Mouse (Mus musculus) small intestine, adult 2 months (tissue): ENCODE data around the gene Qtrt1. TPM values are rescaled to one million over a fixed set of nuclear protein-coding genes. Genes with fewer than 3 reads are reported as not detected.

ENCODE experiments used
- H3K27ac ChIP-seq: fragments of 200-500 bp; 2 replicates; pipeline ENCODE4 v1.5.1; 2012; ENCODE audit warnings: low read depth, low read length, control low read depth, inconsistent platforms; ENCODE audit not compliant: insufficient read depth
- H3K27me3 ChIP-seq: fragments of 200-500 bp; 2 replicates; pipeline ENCODE4 v1.6.1; 2012; ENCODE audit warnings: mild to moderate bottlenecking, moderate library complexity, low read length, inconsistent platforms; ENCODE audit not compliant: control insufficient read depth, insufficient read depth
- H3K36me3 ChIP-seq: fragments of 200-500 bp; 2 replicates; pipeline ENCODE4 v1.6.1; 2012; ENCODE audit warnings: mild to moderate bottlenecking, low read length, control low read depth, inconsistent platforms; ENCODE audit not compliant: control insufficient read depth, insufficient read depth
- H3K4me1 ChIP-seq: fragments of 200-500 bp; 2 replicates; pipeline ENCODE4 v1.6.1; 2012; ENCODE audit warnings: low read length, inconsistent platforms, mixed read lengths; ENCODE audit not compliant: control insufficient read depth, insufficient read depth, insufficient read length
- H3K4me3 ChIP-seq: fragments of 200-500 bp; 2 replicates; pipeline ENCODE4 v1.5.1; 2012; ENCODE audit warnings: low read depth, mild to moderate bottlenecking, control low read depth, inconsistent platforms, low read length, moderate library complexity
- CTCF ChIP-seq: fragments of 200-500 bp; IDR thresholded peaks from 2 replicates; pipeline ENCODE4 v1.5.1; 2012; ENCODE audit warnings: low read depth, mild to moderate bottlenecking, control low read depth, inconsistent platforms, low read length, moderate library complexity, mixed read lengths; ENCODE audit not compliant: insufficient replicate concordance, insufficient read length; ENCODE audit errors: extremely low read depth
- POLR2A ChIP-seq: fragments of 200-500 bp; IDR thresholded peaks from 2 replicates; pipeline ENCODE4 v1.6.1; 2012; ENCODE audit warnings: low read depth, mild to moderate bottlenecking, control low read depth, inconsistent platforms, low read length, moderate library complexity
- WGBS: fragments of 180-500 bp; shearing (Covaris S2); methylation state at CpG from one replicate; pipeline ENCODE4 v1.1.7; 2018; 5-methylcytosine and 5-hydroxymethylcytosine counted together
- polyA plus RNA-seq: library from polyadenylated mRNA; depleted of rRNA; stranded (reverse); fragments of >200 nt; gene quantifications from 2 replicates; pipeline ENCODE4 v1.2.3, GENCODE M21; 2012

Gene Qtrt1
- polyA plus RNA-seq, 1 experiment = 32.8 TPM

- Histone ChIP-seq H3K27ac (no peak overlapping the region), H3K36me3 (peaks cover 2% of the 10 kb centered on the region; the same call in 1 of the 2 replicates), H3K4me1 (peaks cover 3% of the 10 kb centered on the region), H3K27me3 (no peaks in the 10 kb centered on the region), H3K4me3 (no peak overlapping the region)
- WGBS = 69% methylated on average over 1 of the region's 1 CpGs
- TF ChIP-seq POLR2A (no peak), CTCF (no peak)
Observed at GRCm38 (mm10) chr9:21372508-21372907, 39.1 kb upstream of the Qtrt1 start.

GRCm38 (mm10) chr9:21379195-21379594 lies 32.4 kb upstream of the Qtrt1 start:
- Histone ChIP-seq H3K27ac (no peak overlapping the region), H3K4me1 (no peaks in the 10 kb centered on the region), H3K36me3 (peaks cover 3% of the 10 kb centered on the region; the same call in 1 of the 2 replicates), H3K27me3 (no peaks in the 10 kb centered on the region), H3K4me3 (no peak overlapping the region)
- WGBS = 65% methylated on average over 3 of the region's 3 CpGs
- TF ChIP-seq POLR2A = no peak
- no peak for TF ChIP-seq CTCF

GRCm38 (mm10) chr9:21380868-21381267 lies 30.8 kb upstream of the Qtrt1 start:
- TF ChIP-seq POLR2A = no peak
- no peaks in the 10 kb centered on the region for H3K4me1 ChIP-seq

GRCm38 (mm10) chr9:21383966-21384365 lies 27.7 kb upstream of the Qtrt1 start:
- TF ChIP-seq POLR2A = no peak
- TF ChIP-seq CTCF = no peak
- Histone ChIP-seq H3K36me3 (peaks cover 3% of the 10 kb centered on the region; the same call in 1 of the 2 replicates), H3K4me1 (no peaks in the 10 kb centered on the region), H3K4me3 (no peak overlapping the region), H3K27me3 (no peaks in the 10 kb centered on the region), H3K27ac (no peak overlapping the region)

More at GRCm38 (mm10) chr9:21380868-21381267, 30.8 kb upstream of the Qtrt1 start:
- H3K36me3 ChIP-seq = peaks cover 3% of the 10 kb centered on the region; the same call in 1 of the 2 replicates
- H3K4me3 ChIP-seq = no peak overlapping the region
- H3K27me3 ChIP-seq = no peaks in the 10 kb centered on the region
- H3K27ac ChIP-seq = no peak overlapping the region

- Histone ChIP-seq H3K27ac (no peak overlapping the region), H3K4me3 (no peak overlapping the region), H3K36me3 (peaks cover 64% of the 10 kb centered on the region), H3K4me1 (no peaks in the 10 kb centered on the region), H3K27me3 (no peaks in the 10 kb centered on the region)
- TF ChIP-seq POLR2A = no peak
- TF ChIP-seq CTCF = no peak
- WGBS = 84% methylated on average over 10 of the region's 10 CpGs
Observed at GRCm38 (mm10) chr9:21392646-21393175, 18.9 kb upstream of the Qtrt1 start.

- Histone ChIP-seq H3K27ac (no peak overlapping the region), H3K27me3 (no peaks in the 10 kb centered on the region), H3K4me1 (no peaks in the 10 kb centered on the region), H3K36me3 (peaks cover 72% of the 10 kb centered on the region), H3K4me3 (no peak overlapping the region)
- TF ChIP-seq CTCF = no peak
- no peak for TF ChIP-seq POLR2A
- 91% methylated on average over 3 of the region's 3 CpGs for WGBS
Observed at GRCm38 (mm10) chr9:21395692-21396091, 15.9 kb upstream of the Qtrt1 start.

- WGBS = 95% methylated on average over 3 of the region's 3 CpGs
- TF ChIP-seq POLR2A (no peak), CTCF (no peak)
Observed at GRCm38 (mm10) chr9:21397170-21397569, 14.5 kb upstream of the Qtrt1 start.

GRCm38 (mm10) chr9:21401042-21401441 lies 10.6 kb upstream of the Qtrt1 start:
- Histone ChIP-seq H3K27me3 (no peaks in the 10 kb centered on the region), H3K36me3 (peaks cover 65% of the 10 kb centered on the region), H3K27ac (no peak overlapping the region), H3K4me1 (no peaks in the 10 kb centered on the region), H3K4me3 (no peak overlapping the region)
- TF ChIP-seq POLR2A (no peak), CTCF (no peak)
- WGBS = 94% methylated on average over 9 of the region's 9 CpGs

More at GRCm38 (mm10) chr9:21397170-21397569, 14.5 kb upstream of the Qtrt1 start:
- H3K36me3 ChIP-seq = peaks cover 70% of the 10 kb centered on the region
- no peaks in the 10 kb centered on the region for H3K27me3 ChIP-seq
- no peak overlapping the region for H3K27ac ChIP-seq
- H3K4me1 ChIP-seq = no peaks in the 10 kb centered on the region
- no peak overlapping the region for H3K4me3 ChIP-seq
